Mouse (Mus musculus): ENCODE measurements around the gene Tmem203.

DNA sequence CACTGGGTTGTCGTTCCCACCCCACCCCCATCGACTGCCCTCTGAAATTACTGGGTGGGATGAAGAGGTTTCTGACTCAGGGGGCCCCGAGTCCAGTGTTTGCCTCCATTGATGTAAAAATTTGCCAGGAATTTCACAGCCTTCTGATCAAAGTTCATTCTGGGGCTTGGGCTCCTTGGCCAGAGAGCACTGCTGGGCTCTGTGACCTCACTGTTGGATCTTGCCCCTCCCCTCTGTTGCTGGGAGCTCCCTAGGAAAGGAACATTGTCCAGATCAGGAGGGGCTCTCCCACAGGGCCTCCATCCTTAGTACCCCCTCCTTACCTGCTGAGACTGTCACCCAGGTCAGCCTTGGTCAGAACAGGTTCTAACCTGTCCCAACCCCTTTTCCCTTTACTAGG is 40.8 kb upstream of the Tmem203 start, which contains the start of gene Stpg3:
- TF ChIP-seq POLR2A (IDR thresholded peaks at IDR 0.05; ENCODE audit: borderline replicate concordance, insufficient read depth, low read length) (no peak), CTCF (IDR thresholded peaks at IDR 0.05; ENCODE audit: borderline replicate concordance, insufficient read depth, low read depth, low read length) (no peak)

Measured in cerebellum, adult 2 months (tissue).